Mouse (Mus musculus) liver, adult 10 weeks (tissue): ENCODE results near the gene Cyp4f37. TPM values are rescaled to one million over a fixed set of nuclear protein-coding genes. Genes with fewer than 3 reads are reported as not detected.

Source experiments
- polyA plus RNA-seq: library from polyadenylated mRNA; stranded (reverse); fragments of 350-450 nt; fragmentation: Illumina TruSeq; extraction: RNeasy Lipid Tissue Mini Kit (QIAGEN cat#74804); gene quantifications from one replicate; pipeline ENCODE4 v1.2.3, GENCODE M21; 2014; ENCODE audit warnings: low read depth, low replicate concordance

The Cyp4f37 gene
- not detected for polyA plus RNA-seq

GRCm38 (mm10) chr17:32621018-32621417, at the start of gene Cyp4f37:
TSS of gene Cyp4f37 (plus strand) at chr17:32621309.

GRCm38 (mm10) chr17:32658712-32659111, 37.6 kb downstream of the Cyp4f37 start, which contains the start of gene Cyp4f40:
TSS of gene Cyp4f40 (plus strand) at chr17:32658900.

GRCm38 (mm10) chr17:32685048-32685750, 64.1 kb downstream of the Cyp4f37 start, which contains the start of gene Cyp4f15:
TSS of gene Cyp4f15 (plus strand) at chr17:32685627.

Other genes starting within 250 kb of the Cyp4f37 start
- 1.0 TPM for gene Wiz, start 231.9 kb upstream of the Cyp4f37 start, polyA plus RNA-seq
- 0.16 TPM for gene Rasal3, start 217.7 kb upstream of the Cyp4f37 start, polyA plus RNA-seq
- 21.3 TPM for gene Pglyrp2, start 197.1 kb upstream of the Cyp4f37 start, polyA plus RNA-seq
- not detected for gene Cyp4f39, start 168.6 kb upstream of the Cyp4f37 start, polyA plus RNA-seq
- 3.8 TPM for gene Cyp4f17, start 115.3 kb upstream of the Cyp4f37 start, polyA plus RNA-seq
- 2.3 TPM for gene Cyp4f16, start 84.8 kb upstream of the Cyp4f37 start, polyA plus RNA-seq
- not detected for gene Cyp4f40, start 37.6 kb downstream of the Cyp4f37 start, polyA plus RNA-seq
- 50.1 TPM for gene Cyp4f15, start 64.3 kb downstream of the Cyp4f37 start, polyA plus RNA-seq
- gene Zfp871, start 167.0 kb downstream of the Cyp4f37 start, polyA plus RNA-seq, result 35.7 TPM
- gene Zfp811, start 188.6 kb downstream of the Cyp4f37 start, polyA plus RNA-seq, result not detected
- 4.9 TPM for gene Zfp799, start 209.0 kb downstream of the Cyp4f37 start, polyA plus RNA-seq